Mouse (Mus musculus): Measurements from ENCODE around the gene 2510002D24Rik. TPM values are rescaled to one million over a fixed set of nuclear protein-coding genes. Genes with fewer than 3 reads are reported as not detected.

The 2510002D24Rik gene
- polyA plus RNA-seq, 1 experiment: 46.3 TPM

DNA sequence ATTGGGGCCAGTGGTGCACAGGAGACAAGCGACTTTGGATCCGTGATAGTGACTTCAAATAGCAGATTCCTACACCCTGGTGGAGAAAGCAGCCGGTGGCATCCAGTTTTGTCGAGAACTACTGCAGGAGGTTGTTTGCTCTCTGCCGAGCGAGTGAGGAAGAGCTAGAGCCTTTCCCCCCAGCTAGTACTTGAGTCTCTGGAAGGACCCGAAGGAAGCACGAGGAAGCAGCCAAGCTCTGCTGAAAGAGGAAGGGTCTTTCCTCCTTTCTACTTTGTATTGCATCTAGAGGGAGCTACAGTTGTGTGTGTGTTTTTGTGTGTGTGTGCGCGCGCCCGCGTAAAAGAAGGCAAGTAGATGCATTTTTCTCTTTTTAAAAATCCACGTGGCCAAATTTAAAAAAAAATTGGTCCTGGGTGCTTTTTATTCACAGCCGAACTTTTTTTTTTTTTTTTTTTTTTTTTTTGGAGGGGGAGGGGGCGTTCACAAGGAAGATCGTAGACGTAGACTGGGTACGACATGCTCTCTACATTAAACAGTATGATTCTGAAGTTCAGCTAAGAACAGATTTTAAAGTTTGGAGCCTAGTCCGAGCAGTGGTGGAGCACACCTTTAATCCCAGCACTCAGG, 41.8 kb downstream of the 2510002D24Rik start:
- TF ChIP-seq POLR2A (IDR thresholded peaks at IDR 0.05; ENCODE audit: borderline replicate concordance, extremely low read depth, low read depth, low read length): no peak
- no peak for TF ChIP-seq CTCF (IDR thresholded peaks at IDR 0.05; ENCODE audit: insufficient read depth, low read length)
- no peak for DNase-seq
- Histone ChIP-seq H3K4me1 (ENCODE audit: control insufficient read depth, insufficient read depth, low read length) (peaks cover 4% of the 10 kb centered on the region; the same call in 1 of the 2 replicates), H3K4me3 (replicated peaks; ENCODE audit: extremely low read depth, low read depth, low read length) (peak overlapping the region; percentile 98)
- WGBS: 17% methylated on average over 20 of the region's 20 CpGs

DNA sequence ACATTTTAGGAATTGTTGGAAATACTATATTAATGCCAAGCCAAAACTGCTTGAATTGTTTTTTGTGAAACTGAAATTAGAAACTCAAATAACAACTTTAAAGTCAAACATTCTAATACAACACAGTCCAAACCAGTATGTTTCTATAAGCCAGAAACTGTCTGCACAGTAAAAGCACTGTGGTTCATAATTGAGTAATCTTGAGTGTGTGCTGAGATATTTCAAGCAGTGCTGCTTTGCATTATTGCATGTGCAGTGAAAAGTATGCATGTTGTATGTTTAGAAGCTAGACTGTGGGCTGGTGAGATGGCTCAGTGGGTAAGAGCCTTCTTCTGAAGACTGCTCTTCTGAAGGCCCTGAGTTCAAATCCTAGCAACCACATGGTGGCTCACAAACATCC, 47.7 kb downstream of the 2510002D24Rik start:
- TF ChIP-seq CTCF (IDR thresholded peaks at IDR 0.05; ENCODE audit: insufficient read depth, low read length): no peak
- no peak for DNase-seq
- H3K4me1 ChIP-seq (ENCODE audit: control insufficient read depth, insufficient read depth, low read length): peaks cover 6% of the 10 kb centered on the region
- no peak overlapping the region for H3K4me3 ChIP-seq (replicated peaks; ENCODE audit: extremely low read depth, low read depth, low read length)

Other genes with a start within 250 kb of the 2510002D24Rik start
- gene Tbx1, start 245.9 kb upstream of the 2510002D24Rik start, polyA plus RNA-seq (2012; rRNA removed): 32.5 and 38.4 TPM in 2 replicates
- 9.7 and 15.5 TPM in 2 replicates for gene Gp1bb, start 214.2 kb upstream of the 2510002D24Rik start, polyA plus RNA-seq (2012; rRNA removed)
- 3.6 and 9.4 TPM in 2 replicates for gene Gm49601, start 210.2 kb upstream of the 2510002D24Rik start, polyA plus RNA-seq (2012; rRNA removed)
- 9.0 and 22.0 TPM in 2 replicates for gene Sept5, start 206.6 kb upstream of the 2510002D24Rik start, polyA plus RNA-seq (2012; rRNA removed)
- gene Cldn5, start 59.7 kb upstream of the 2510002D24Rik start, polyA plus RNA-seq (2012; rRNA removed): 753 and 874 TPM in 2 replicates
- 23.1 and 39.3 TPM in 2 replicates for gene Ufd1, start 24.8 kb upstream of the 2510002D24Rik start, polyA plus RNA-seq (2012; rRNA removed)
- gene Cdc45, start 24.6 kb upstream of the 2510002D24Rik start, polyA plus RNA-seq (2012; rRNA removed): 3.3 and 3.5 TPM in 2 replicates
- 1.8 and 4.4 TPM in 2 replicates for gene Gm28539, start within 50 bp of the 2510002D24Rik start, polyA plus RNA-seq (2012; rRNA removed)
- gene Mrpl40, start 40.3 kb downstream of the 2510002D24Rik start, polyA plus RNA-seq (2012; rRNA removed): 6.1 and 10.4 TPM in 2 replicates
- 53.3 and 58.8 TPM in 2 replicates for gene Hira, start 40.5 kb downstream of the 2510002D24Rik start, polyA plus RNA-seq (2012; rRNA removed)

Measured in lung, adult 2 months (tissue).